Mouse (Mus musculus): ENCODE measurements around the gene Gm10719.
"Not testable (repeated sequence)": the region's sequence is repeated elsewhere in the genome, so short reads cannot be mapped to it uniquely, and the experiment has no call there.

Gene Gm10719

GRCm38 (mm10) chr9:3017108-3017507 lies at the start of gene Gm10719:
Gene Gm10719 (plus strand): TSS chr9:3017408.
- in situ Hi-C loops (cut with MboI, MseI), result not testable (repeated sequence)

DNA sequence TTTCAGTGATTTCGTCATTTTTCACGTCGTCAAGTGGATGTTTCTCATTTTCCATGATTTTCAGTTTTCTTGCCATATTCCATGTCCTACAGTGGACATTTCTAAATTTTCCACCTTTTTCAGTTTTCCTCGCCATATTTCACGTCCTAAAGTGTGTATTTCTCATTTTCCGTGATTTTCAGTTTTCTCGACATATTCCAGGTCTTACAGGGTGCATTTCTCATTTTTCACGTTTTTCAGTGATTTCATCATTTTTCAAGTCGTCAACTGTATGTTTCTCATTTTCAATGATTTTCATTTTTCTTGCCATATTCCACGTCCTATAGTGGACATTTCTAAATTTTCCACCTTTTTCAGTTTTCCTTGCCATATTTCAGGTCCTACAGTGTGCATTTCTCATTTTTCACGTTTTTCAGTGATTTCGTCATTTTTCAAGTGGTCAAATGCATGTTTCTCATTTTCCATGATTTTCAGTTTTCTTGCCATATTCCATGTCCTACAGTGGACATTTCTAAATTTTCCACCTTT lies 16.7 kb upstream of the Gm10719 start, which contains the start of gene Gm10722:
Gm10722 (plus strand) TSS at position 478 of the 528 bp plus-strand sequence.
- in situ Hi-C loops (cut with MboI, MseI), result not testable (repeated sequence)

- in situ Hi-C loops (cut with MboI, MseI), result not testable (repeated sequence)
Measured at GRCm38 (mm10) chr9:3001006-3001405, 16.2 kb upstream of the Gm10719 start.

GRCm38 (mm10) chr9:3001948-3002659 lies 15.1 kb upstream of the Gm10719 start:
- in situ Hi-C loops (cut with MboI, MseI), result not testable (repeated sequence)

GRCm38 (mm10) chr9:3002794-3003396 lies 14.3 kb upstream of the Gm10719 start, which contains the start of gene Gm11168:
Gene Gm11168 (plus strand): TSS chr9:3003346.
- in situ Hi-C loops (cut with MboI, MseI), result not testable (repeated sequence)

GRCm38 (mm10) chr9:3006179-3006578 lies 11.0 kb upstream of the Gm10719 start:
- in situ Hi-C loops (cut with MboI, MseI), result not testable (repeated sequence)

- in situ Hi-C loops (cut with MboI, MseI), result not testable (repeated sequence)
Measured at GRCm38 (mm10) chr9:3006636-3007035, 10.6 kb upstream of the Gm10719 start.

GRCm38 (mm10) chr9:3007272-3007671 lies 9.9 kb upstream of the Gm10719 start:
- in situ Hi-C loops (cut with MboI, MseI), result not testable (repeated sequence)

DNA sequence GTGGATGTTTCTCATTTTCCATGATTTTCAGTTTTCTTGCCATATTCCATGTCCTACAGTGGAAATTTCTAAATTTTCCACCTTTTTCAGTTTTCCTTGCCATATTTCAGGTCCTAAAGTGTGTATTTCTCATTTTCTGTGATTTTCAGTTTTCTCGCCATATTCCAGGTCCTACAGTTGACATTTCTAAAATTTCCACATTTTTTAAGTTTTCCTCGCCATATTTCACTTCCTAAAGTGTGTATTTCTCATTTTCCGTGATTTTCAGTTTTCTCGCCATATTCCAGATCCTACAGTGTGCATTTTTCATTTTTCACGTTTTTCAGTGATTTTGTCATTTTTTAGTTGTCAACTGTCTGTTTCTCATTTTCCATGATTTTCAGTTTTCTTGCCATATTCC lies 7.9 kb upstream of the Gm10719 start:
- in situ Hi-C loops (cut with MboI, MseI), result not testable (repeated sequence)

- in situ Hi-C loops (cut with MboI, MseI), result not testable (repeated sequence)
Measured at GRCm38 (mm10) chr9:3012054-3012621, 5.1 kb upstream of the Gm10719 start.

DNA sequence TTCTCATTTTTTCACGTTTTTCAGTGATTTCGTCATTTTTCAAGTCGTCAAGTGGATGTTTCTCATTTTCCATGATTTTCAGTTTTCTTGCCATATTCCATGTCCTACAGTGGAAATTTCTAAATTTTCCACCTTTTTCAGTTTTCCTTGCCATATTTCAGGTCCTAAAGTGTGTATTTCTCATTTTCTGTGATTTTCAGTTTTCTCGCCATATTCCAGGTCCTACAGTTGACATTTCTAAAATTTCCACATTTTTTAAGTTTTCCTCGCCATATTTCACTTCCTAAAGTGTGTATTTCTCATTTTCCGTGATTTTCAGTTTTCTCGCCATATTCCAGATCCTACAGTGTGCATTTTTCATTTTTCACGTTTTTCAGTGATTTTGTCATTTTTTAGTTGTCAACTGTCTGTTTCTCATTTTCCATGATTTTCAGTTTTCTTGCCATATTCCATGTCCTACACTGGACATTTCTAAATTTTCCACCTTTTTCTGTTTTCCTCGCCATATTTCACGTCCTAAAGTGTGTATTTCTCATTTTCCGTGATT lies 4.4 kb upstream of the Gm10719 start, which contains the start of gene Gm10721:
Gm10721 (plus strand) TSS at position 408 of the 547 bp plus-strand sequence.
- in situ Hi-C loops (cut with MboI, MseI), result not testable (repeated sequence)

DNA sequence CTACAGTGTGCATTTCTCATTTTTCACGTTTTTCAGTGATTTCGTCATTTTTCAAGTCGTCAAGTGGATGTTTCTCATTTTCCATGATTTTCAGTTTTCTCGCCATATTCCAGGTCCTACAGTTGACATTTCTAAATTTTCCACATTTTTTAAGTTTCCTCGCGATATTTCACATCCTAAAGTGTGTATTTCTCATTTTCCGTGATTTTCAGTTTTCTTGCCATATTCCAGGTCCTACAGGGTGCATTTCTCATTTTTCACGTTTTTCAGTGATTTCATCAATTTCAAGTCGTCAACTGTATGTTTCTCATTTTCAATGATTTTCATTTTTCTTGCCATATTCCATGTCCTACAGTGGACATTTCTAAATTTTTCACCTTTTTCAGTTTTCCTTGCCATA lies 1.9 kb upstream of the Gm10719 start, which contains the start of gene Gm10720:
Gm10720 (plus strand) TSS at position 301 of the 400 bp plus-strand sequence.
- in situ Hi-C loops (cut with MboI, MseI), result not testable (repeated sequence)

- in situ Hi-C loops (cut with MboI, MseI), result not testable (repeated sequence)
Measured at GRCm38 (mm10) chr9:3015896-3016295, 1.3 kb upstream of the Gm10719 start.

DNA sequence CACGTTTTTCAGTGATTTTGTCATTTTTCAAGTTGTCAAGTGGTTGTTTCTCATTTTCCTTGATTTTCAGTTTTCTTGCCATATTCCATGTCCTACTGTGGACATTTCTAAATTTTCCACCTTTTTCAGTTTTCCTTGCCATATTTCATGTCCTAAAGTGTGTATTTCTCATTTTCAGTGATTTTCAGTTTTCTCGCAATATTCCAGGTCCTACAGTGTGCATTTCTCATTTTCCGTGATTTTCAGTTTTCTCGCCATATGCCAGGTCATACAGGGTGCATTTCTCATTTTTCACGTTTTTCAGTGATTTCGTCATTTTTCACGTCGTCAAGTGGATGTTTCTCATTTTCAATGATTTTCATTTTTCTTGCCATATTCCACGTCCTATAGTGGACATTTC lies 1.7 kb downstream of the Gm10719 start:
- in situ Hi-C loops (cut with MboI, MseI), result not testable (repeated sequence)

DNA sequence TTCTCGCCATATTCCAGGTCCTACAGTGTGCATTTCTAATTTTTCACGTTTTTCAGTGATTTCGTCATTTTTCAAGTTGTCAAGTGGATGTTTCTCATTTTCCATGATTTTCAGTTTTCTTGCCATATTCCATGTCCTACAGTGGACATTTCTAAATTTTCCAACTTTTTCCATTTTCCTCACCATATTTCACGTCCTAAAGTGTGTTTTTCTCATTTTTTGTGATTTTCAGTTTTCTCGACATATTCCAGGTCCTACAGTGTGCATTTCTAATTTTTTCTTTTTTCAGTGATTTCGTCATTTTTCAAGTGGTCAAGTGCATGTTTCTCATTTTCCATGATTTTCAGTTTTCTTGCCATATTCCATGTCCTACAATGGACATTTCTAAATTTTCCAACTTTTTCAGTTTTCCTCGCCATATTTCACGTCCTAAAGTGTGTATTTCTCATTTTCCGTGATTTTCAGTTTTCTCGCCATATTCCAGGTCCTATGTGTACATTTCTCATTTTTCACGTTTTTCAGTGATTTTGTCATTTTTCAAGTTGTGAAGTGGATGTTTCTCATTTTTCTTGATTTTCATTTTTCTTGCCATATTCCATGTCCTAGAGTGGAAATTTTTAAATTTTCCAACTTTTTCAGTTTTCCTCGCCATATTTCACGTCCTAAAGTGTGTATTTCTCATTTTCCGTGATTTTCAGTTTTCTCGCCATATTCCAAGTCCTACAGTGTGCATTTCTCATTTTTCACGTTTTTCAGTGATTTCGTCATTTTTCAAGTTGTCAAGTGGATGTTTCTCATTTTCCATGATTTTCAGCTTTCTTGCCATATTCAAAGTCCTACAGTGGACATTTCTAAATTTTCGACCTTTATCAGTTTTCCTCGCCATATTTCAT lies 2.9 kb downstream of the Gm10719 start:
- in situ Hi-C loops (cut with MboI, MseI), result not testable (repeated sequence)

DNA sequence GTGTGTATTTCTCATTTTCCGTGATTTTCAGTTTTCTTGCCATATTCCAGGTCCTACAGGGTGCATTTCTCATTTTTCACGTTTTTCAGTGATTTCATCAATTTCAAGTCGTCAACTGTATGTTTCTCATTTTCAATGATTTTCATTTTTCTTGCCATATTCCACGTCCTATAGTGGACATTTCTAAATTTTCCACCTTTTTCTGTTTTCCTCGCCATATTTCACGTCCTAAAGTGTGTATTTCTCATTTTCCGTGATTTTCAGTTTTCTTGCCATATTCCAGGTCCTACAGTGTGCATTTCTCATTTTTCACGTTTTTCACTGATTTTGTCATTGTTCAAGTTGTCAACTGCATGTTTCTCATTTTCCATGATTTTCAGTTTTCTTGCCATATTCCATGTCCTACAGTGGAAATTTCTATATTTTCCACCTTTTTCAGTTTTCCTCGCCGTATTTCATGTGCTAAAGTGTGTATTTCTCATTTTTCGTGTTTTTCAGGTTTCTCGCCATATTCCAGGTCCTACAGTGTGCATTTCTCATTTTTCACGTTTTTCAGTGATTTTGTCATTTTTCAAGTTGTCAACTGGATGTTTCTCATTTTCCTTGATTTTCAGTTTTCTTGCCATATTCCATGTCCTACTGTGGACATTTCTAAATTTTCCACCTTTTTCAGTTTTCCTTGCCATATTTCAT lies 5.3 kb downstream of the Gm10719 start:
- in situ Hi-C loops (cut with MboI, MseI), result not testable (repeated sequence)

GRCm38 (mm10) chr9:3023312-3023984 lies 6.2 kb downstream of the Gm10719 start, which contains the start of gene Gm10718:
Gene Gm10718 (plus strand): TSS chr9:3023547.
- in situ Hi-C loops (cut with MboI, MseI), result not testable (repeated sequence)

DNA sequence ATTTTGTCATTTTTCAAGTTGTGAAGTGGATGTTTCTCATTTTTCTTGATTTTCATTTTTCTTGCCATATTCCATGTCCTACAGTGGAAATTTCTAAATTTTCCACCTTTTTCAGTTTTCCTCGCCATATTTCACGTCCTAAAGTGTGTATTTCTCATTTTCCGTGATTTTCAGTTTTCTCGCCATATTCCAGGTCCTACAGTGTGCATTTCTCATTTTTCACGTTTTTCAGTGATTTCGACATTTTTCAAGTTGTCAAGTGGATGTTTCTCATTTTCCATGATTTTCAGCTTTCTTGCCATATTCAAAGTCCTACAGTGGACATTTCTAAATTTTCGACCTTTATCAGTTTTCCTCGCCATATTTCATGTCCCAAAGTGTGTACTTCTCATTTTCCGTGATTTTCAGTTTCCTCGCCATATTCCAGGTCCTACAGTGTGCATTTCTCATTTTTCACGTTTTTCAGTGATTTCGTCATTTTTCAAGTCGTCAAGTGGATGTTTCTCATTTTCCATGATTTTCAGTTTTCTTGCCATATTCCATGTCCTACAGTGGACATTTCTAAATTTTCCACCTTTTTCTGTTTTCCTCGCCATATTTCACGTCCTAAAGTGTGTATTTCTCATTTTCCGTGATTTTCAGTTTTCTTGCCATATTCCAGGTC lies 6.9 kb downstream of the Gm10719 start:
- in situ Hi-C loops (cut with MboI, MseI), result not testable (repeated sequence)

DNA sequence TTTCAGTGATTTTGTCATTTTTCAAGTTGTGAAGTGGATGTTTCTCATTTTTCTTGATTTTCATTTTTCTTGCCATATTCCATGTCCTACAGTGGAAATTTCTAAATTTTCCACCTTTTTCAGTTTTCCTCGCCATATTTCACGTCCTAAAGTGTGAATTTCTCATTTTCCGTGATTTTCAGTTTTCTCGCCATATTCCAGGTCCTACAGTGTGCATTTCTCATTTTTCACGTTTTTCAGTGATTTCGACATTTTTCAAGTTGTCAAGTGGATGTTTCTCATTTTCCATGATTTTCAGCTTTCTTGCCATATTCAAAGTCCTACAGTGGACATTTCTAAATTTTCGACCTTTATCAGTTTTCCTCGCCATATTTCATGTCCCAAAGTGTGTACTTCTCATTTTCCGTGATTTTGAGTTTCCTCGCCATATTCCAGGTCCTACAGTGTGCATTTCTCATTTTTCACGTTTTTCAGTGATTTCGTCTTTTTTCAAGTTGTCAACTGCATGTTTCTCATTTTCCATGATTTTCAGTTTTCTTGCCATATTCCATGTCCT lies 7.8 kb downstream of the Gm10719 start, which contains the start of gene Gm10717:
Gm10717 (plus strand) TSS at position 506 of the 556 bp plus-strand sequence.
- in situ Hi-C loops (cut with MboI, MseI), result not testable (repeated sequence)

Data from T-helper 2 cell (primary cell).